Mouse (Mus musculus): ENCODE measurements around the gene Lpcat2.
A peak's percentile ranks its signal among the peaks of the same experiment; 100 is the strongest.

- TF ChIP-seq CTCF (conservative IDR thresholded peaks at IDR 0.05; ENCODE audit: insufficient read depth, insufficient read length, low read depth, low read length) (peak; percentile 100), POLR2A (IDR thresholded peaks at IDR 0.05; ENCODE audit: low read depth, low read length) (no peak)
Measured at GRCm38 (mm10) chr8:92817928-92818818, 37.0 kb upstream of the Lpcat2 start.

Measured in kidney, adult 2 months (tissue).